Mouse (Mus musculus) forebrain, embryonic 10.5 days (tissue): ENCODE measurements around the gene Stk36. TPM values are rescaled to one million over a fixed set of nuclear protein-coding genes. Genes with fewer than 3 reads are reported as not detected.

Experiments used
- DNase-seq: peaks from one replicate; pipeline ENCODE4 v3.0.0-alpha.2; 2017; ENCODE audit warnings: low spot score; ENCODE audit errors: extremely low spot score
- H3K27ac ChIP-seq: fragments of 300-500 bp; sonication (generic); 2 replicates; pipeline ENCODE4 v1.5.1; 2016; ENCODE audit warnings: mild to moderate bottlenecking
- H3K27me3 ChIP-seq: fragments of 300-500 bp; sonication (generic); 2 replicates; pipeline ENCODE4 v1.6.1; 2016; ENCODE audit warnings: mild to moderate bottlenecking; ENCODE audit not compliant: poor library complexity, severe bottlenecking
- H3K36me3 ChIP-seq: fragments of 300-500 bp; sonication (generic); replicated peaks from 2 replicates; pipeline ENCODE4 v1.6.1; 2016; ENCODE audit warnings: mild to moderate bottlenecking, moderate library complexity
- H3K4me1 ChIP-seq: fragments of 300-500 bp; sonication (generic); 2 replicates; pipeline ENCODE4 v1.6.1; 2016
- H3K4me3 ChIP-seq: fragments of 300-500 bp; sonication (generic); 2 replicates; pipeline ENCODE4 v1.5.1; 2016; ENCODE audit warnings: mild to moderate bottlenecking, moderate library complexity
- H3K9me3 ChIP-seq: fragments of 300-500 bp; sonication (generic); 2 replicates; pipeline ENCODE4 v1.6.1; 2016; ENCODE audit warnings: mild to moderate bottlenecking, moderate library complexity
- WGBS: fragments of 180-500 bp; shearing (Covaris S2); methylation state at CpG from one replicate; pipeline ENCODE4 v1.1.7; 2016; 5-methylcytosine and 5-hydroxymethylcytosine counted together
- polyA plus RNA-seq: library from polyadenylated mRNA; unstranded; fragments of >200 nt; fragmentation: Nextera tagmentation; extraction: Ambion mirVana; gene quantifications from 2 replicates; pipeline ENCODE4 v1.2.1, GENCODE M21; 2016

Stk36 gene
- polyA plus RNA-seq, result 12.0 and 17.6 TPM in 2 replicates

- 11% methylated on average over 25 of the region's 25 CpGs for WGBS
- Histone ChIP-seq H3K9me3 (no peaks in the 10 kb centered on the region), H3K36me3 (peaks cover 42% of the 10 kb centered on the region), H3K27ac (peak within 1 kb of the TSS; percentile 89), H3K4me1 (peaks cover 21% of the 10 kb centered on the region), H3K27me3 (no peaks in the 10 kb centered on the region), H3K4me3 (peak within 1 kb of the TSS; percentile 93)
- DNase-seq, result peak; percentile 84
Observed at GRCm38 (mm10) chr1:74601267-74601962, at the start of gene Stk36, which contains the start of gene Rnf25. Gene Stk36, plus strand, starts transcription at chr1:74601445. Gene Rnf25, minus strand, starts transcription at chr1:74601397.

- H3K27me3 ChIP-seq, result no peaks in the 10 kb centered on the region
- H3K9me3 ChIP-seq, result no peaks in the 10 kb centered on the region
- H3K4me1 ChIP-seq, result no peaks in the 10 kb centered on the region
- no peak for DNase-seq
- WGBS, result 85% methylated on average over 5 of the region's 5 CpGs
- no peak overlapping the region for H3K27ac ChIP-seq
- no peak overlapping the region for H3K4me3 ChIP-seq
- peaks cover 16% of the 10 kb centered on the region for H3K36me3 ChIP-seq
Observed at GRCm38 (mm10) chr1:74559061-74559460, 42.2 kb upstream of the Stk36 start.

GRCm38 (mm10) chr1:74565834-74566233 is 35.4 kb upstream of the Stk36 start:
- Histone ChIP-seq H3K36me3 (peaks cover 82% of the 10 kb centered on the region), H3K9me3 (no peaks in the 10 kb centered on the region)

GRCm38 (mm10) chr1:74569739-74570719 is 31.2 kb upstream of the Stk36 start:
- no peak for DNase-seq
- Histone ChIP-seq H3K36me3 (peaks cover 99% of the 10 kb centered on the region), H3K9me3 (no peaks in the 10 kb centered on the region), H3K27me3 (no peaks in the 10 kb centered on the region), H3K4me3 (no peak overlapping the region), H3K4me1 (no peaks in the 10 kb centered on the region), H3K27ac (no peak overlapping the region)
- 91% methylated on average over 29 of the region's 29 CpGs for WGBS

More at GRCm38 (mm10) chr1:74565834-74566233, 35.4 kb upstream of the Stk36 start:
- DNase-seq, result no peak
- Histone ChIP-seq H3K4me3 (no peak overlapping the region), H3K27ac (no peak overlapping the region), H3K27me3 (no peaks in the 10 kb centered on the region), H3K4me1 (no peaks in the 10 kb centered on the region)
- WGBS, result 86% methylated on average over 6 of the region's 6 CpGs

GRCm38 (mm10) chr1:74582621-74583020 is 18.6 kb upstream of the Stk36 start:
- H3K9me3 ChIP-seq, result no peaks in the 10 kb centered on the region
- no peak for DNase-seq
- H3K27ac ChIP-seq, result no peak overlapping the region
- H3K4me3 ChIP-seq, result no peak overlapping the region
- peaks cover 66% of the 10 kb centered on the region for H3K36me3 ChIP-seq
- H3K27me3 ChIP-seq, result no peaks in the 10 kb centered on the region
- H3K4me1 ChIP-seq, result peaks cover 17% of the 10 kb centered on the region
- WGBS, result 79% methylated on average over 3 of the region's 3 CpGs

GRCm38 (mm10) chr1:74584616-74585398 is 16.4 kb upstream of the Stk36 start:
- Histone ChIP-seq H3K4me3 (no peak overlapping the region), H3K36me3 (peaks cover 51% of the 10 kb centered on the region), H3K27me3 (no peaks in the 10 kb centered on the region), H3K9me3 (no peaks in the 10 kb centered on the region), H3K27ac (no peak overlapping the region), H3K4me1 (peaks cover 30% of the 10 kb centered on the region)
- DNase-seq, result no peak
- 97% methylated on average over 3 of the region's 3 CpGs for WGBS

GRCm38 (mm10) chr1:74587233-74587772 is 13.9 kb upstream of the Stk36 start:
- Histone ChIP-seq H3K27me3 (no peaks in the 10 kb centered on the region), H3K4me3 (peak overlapping the region; percentile 93), H3K4me1 (peaks cover 30% of the 10 kb centered on the region), H3K27ac (peak overlapping the region; percentile 92), H3K36me3 (peaks cover 54% of the 10 kb centered on the region), H3K9me3 (no peaks in the 10 kb centered on the region)
- under 1% methylated on average over 24 of the region's 24 CpGs for WGBS
- DNase-seq, result no peak

GRCm38 (mm10) chr1:74587773-74588445 is 13.3 kb upstream of the Stk36 start, which contains the start of the genes Zfp142 and Bcs1l:
Gene Zfp142, minus strand, starts transcription at chr1:74588246.
Gene Bcs1l, plus strand, starts transcription at chr1:74588289.
- WGBS, result under 1% methylated on average over 48 of the region's 48 CpGs
- Histone ChIP-seq H3K9me3 (no peaks in the 10 kb centered on the region), H3K36me3 (peaks cover 52% of the 10 kb centered on the region), H3K27me3 (no peaks in the 10 kb centered on the region), H3K4me1 (peaks cover 30% of the 10 kb centered on the region), H3K4me3 (peak within 1 kb of the TSS; percentile 93), H3K27ac (peak within 1 kb of the TSS; percentile 92)
- peak; percentile 99 for DNase-seq

- Histone ChIP-seq H3K36me3 (peaks cover 91% of the 10 kb centered on the region), H3K27me3 (no peaks in the 10 kb centered on the region), H3K4me1 (peaks cover 2% of the 10 kb centered on the region), H3K9me3 (no peaks in the 10 kb centered on the region), H3K27ac (no peak overlapping the region), H3K4me3 (no peak overlapping the region)
- no peak for DNase-seq
- 92% methylated on average over 8 of the region's 8 CpGs for WGBS
Observed at GRCm38 (mm10) chr1:74594434-74594833, 6.8 kb upstream of the Stk36 start.

- 10% methylated on average over 26 of the region's 26 CpGs for WGBS
- no peaks in the 10 kb centered on the region for H3K9me3 ChIP-seq
- H3K36me3 ChIP-seq, result peaks cover 46% of the 10 kb centered on the region
- peak overlapping the region; percentile 93 for H3K4me3 ChIP-seq
- H3K27me3 ChIP-seq, result no peaks in the 10 kb centered on the region
- DNase-seq, result no peak
- peak overlapping the region; percentile 89 for H3K27ac ChIP-seq
- peaks cover 21% of the 10 kb centered on the region for H3K4me1 ChIP-seq
Observed at GRCm38 (mm10) chr1:74600501-74601266, 561 bp upstream of the Stk36 start.

GRCm38 (mm10) chr1:74624183-74624582 is 22.9 kb downstream of the Stk36 start:
- WGBS, result 97% methylated on average over 1 of the region's 1 CpGs
- no peak overlapping the region for H3K27ac ChIP-seq
- H3K36me3 ChIP-seq, result peaks cover 21% of the 10 kb centered on the region
- no peak overlapping the region for H3K4me3 ChIP-seq
- 0 out of 2 replicates have a peak, but pooled peaks cover 6% of the 10 kb centered on the region for H3K4me1 ChIP-seq
- H3K9me3 ChIP-seq, result no peaks in the 10 kb centered on the region
- no peak for DNase-seq
- no peaks in the 10 kb centered on the region for H3K27me3 ChIP-seq
